Mouse (Mus musculus) midbrain, embryonic 10.5 days (tissue): ENCODE data around the gene Polr2a. TPM values are rescaled to one million over a fixed set of nuclear protein-coding genes. Genes with fewer than 3 reads are reported as not detected.

ENCODE experiments used
- DNase-seq: peaks from one replicate; pipeline ENCODE4 v3.0.0-alpha.2; 2017; ENCODE audit warnings: low spot score
- H3K27ac ChIP-seq: fragments of 300-500 bp; sonication (generic); replicated peaks from 2 replicates; pipeline ENCODE4 v1.5.1; 2016; ENCODE audit warnings: mild to moderate bottlenecking
- H3K27me3 ChIP-seq: fragments of 300-500 bp; sonication (generic); 2 replicates; pipeline ENCODE4 v1.6.1; 2016; ENCODE audit warnings: low read depth, mild to moderate bottlenecking; ENCODE audit not compliant: poor library complexity, severe bottlenecking
- H3K36me3 ChIP-seq: fragments of 300-500 bp; sonication (generic); 2 replicates; pipeline ENCODE4 v1.6.1; 2016; ENCODE audit warnings: mild to moderate bottlenecking, moderate library complexity
- H3K4me1 ChIP-seq: fragments of 300-500 bp; sonication (generic); 2 replicates; pipeline ENCODE4 v1.6.1; 2016
- H3K4me3 ChIP-seq: fragments of 300-500 bp; sonication (generic); 2 replicates; pipeline ENCODE4 v1.5.1; 2016; ENCODE audit warnings: mild to moderate bottlenecking, moderate library complexity
- H3K9me3 ChIP-seq: fragments of 300-500 bp; sonication (generic); replicated peaks from 2 replicates; pipeline ENCODE4 v1.6.1; 2016; ENCODE audit warnings: mild to moderate bottlenecking
- WGBS: fragments of 180-500 bp; shearing (Covaris S2); methylation state at CpG from one replicate; pipeline ENCODE4 v1.1.7; 2016; 5-methylcytosine and 5-hydroxymethylcytosine counted together
- polyA plus RNA-seq: library from polyadenylated mRNA; unstranded; fragments of >200 nt; fragmentation: Nextera tagmentation; extraction: Ambion mirVana; gene quantifications from 2 replicates; pipeline ENCODE4 v1.2.1, GENCODE M21; 2016

The Polr2a gene
- polyA plus RNA-seq, 1 experiment from 2014 or later = 25.6 TPM

DNA sequence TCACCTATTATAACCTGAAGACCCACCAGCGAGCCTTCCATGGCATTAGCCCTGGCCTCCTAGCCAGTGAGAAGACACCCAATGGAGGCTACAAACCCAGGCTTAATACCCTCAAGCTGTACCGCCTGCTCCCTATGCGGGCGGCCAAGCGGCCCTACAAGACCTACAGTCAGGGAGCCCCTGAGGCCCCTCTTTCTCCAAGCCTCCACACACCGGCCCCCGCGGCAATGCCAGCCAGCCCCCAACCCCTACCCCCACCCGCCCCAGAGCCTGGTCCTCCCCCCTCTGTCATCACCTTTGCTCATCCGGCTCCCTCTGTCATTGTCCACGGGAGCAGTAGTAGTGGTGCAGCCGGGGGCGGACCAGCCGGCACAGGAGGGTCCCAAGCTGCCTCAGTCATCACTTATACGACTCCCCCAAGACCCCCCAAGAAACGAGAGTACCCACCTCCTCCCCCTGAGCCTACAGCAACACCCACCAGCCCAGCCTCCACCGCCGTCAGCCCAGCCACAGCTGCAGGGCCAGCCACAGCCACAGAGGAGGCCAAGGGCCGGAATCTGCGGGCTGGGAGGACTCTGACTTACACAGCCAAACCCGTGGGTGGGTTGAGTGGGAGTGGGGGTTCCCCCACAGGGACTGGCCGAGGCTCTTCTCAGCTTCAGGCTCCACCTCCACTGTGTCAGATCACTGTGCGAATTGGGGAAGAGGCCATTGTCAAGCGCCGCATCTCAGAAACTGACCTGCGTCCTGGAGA is 19.2 kb upstream of the Polr2a start:
- Histone ChIP-seq H3K4me1 (peaks cover 23% of the 10 kb centered on the region), H3K4me3 (no peak overlapping the region), H3K9me3 (no peaks in the 10 kb centered on the region), H3K27me3 (peaks cover 57% of the 10 kb centered on the region), H3K36me3 (0 out of 2 replicates have a peak, but pooled peaks cover 2% of the 10 kb centered on the region), H3K27ac (no peak overlapping the region)
- WGBS = 69% methylated on average over 26 of the region's 26 CpGs
- no peak for DNase-seq

DNA sequence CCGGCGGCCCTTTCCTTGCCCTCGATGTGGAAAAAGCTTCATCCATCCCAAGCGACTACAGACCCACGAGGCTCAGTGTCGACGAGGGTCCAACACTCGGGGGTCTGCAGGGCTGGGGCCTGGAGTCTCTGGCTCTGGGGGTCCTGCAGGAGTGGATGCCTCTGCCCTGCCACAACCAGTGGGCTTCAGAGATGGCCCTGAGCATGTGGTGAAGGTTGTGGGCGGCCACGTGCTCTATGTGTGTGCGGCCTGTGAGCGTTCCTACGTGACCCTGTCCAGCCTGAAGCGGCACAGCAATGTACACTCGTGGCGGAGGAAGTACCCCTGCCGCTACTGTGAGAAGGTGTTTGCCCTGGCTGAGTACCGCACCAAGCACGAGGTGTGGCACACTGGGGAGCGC is 18.1 kb upstream of the Polr2a start:
- H3K36me3 ChIP-seq = 0 out of 2 replicates have a peak, but pooled peaks cover 2% of the 10 kb centered on the region
- DNase-seq = no peak
- H3K27me3 ChIP-seq = peaks cover 49% of the 10 kb centered on the region
- no peaks in the 10 kb centered on the region for H3K9me3 ChIP-seq
- 85% methylated on average over 20 of the region's 20 CpGs for WGBS
- H3K4me3 ChIP-seq = no peak overlapping the region
- 0 out of 2 replicates have a peak overlapping the region, but pooled peaks have one; percentile 9 for H3K27ac ChIP-seq
- peaks cover 23% of the 10 kb centered on the region for H3K4me1 ChIP-seq

DNA sequence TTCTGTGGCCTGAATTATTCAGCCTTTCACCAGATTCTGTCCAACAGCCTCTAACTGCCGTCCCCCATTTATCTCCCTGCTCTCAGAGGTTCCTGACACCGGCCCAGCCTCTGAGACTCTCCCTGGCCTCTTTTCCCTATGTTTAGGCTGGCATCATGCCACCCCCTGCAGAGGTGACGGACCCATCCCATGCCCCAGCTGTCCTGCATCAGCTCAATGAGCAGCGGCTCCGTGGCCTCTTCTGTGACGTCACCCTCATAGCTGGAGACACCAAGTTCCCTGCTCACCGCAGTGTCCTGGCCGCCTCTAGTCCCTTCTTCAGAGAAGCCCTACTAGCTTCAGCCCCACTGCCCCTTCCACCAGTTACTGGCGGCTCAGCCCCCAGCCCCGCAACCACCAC is 17.3 kb upstream of the Polr2a start:
- H3K4me3 ChIP-seq = no peak overlapping the region
- H3K4me1 ChIP-seq = peaks cover 23% of the 10 kb centered on the region
- H3K9me3 ChIP-seq = no peaks in the 10 kb centered on the region
- H3K36me3 ChIP-seq = 0 out of 2 replicates have a peak, but pooled peaks cover 2% of the 10 kb centered on the region
- H3K27ac ChIP-seq = peak overlapping the region; percentile 13; the same call in 1 of the 2 replicates
- 70% methylated on average over 10 of the region's 10 CpGs for WGBS
- no peak for DNase-seq
- peaks cover 49% of the 10 kb centered on the region for H3K27me3 ChIP-seq

DNA sequence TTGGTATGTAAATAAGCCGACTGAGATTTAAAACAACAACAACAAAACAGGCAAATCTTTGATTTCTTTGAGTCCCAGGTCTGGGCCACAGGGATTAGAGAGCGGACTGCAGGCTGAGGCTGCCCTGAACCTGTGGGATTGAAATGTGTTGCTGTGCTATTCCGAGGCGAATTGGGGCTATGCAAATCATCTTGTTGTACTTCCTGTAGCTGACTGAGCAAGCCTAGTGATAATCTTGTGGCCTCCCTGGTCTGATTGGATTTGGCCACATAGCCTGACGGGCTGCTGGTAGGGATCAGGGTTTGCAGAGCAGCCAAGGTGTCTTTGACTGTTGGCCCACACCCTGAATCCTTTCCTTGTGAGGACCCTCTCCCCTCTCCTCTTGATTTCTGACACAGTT is 16.5 kb upstream of the Polr2a start:
- Histone ChIP-seq H3K4me1 (peaks cover 23% of the 10 kb centered on the region), H3K27ac (no peak overlapping the region), H3K9me3 (no peaks in the 10 kb centered on the region), H3K4me3 (no peak overlapping the region), H3K27me3 (peaks cover 49% of the 10 kb centered on the region), H3K36me3 (0 out of 2 replicates have a peak, but pooled peaks cover 2% of the 10 kb centered on the region)
- WGBS = 58% methylated on average over 5 of the region's 5 CpGs
- DNase-seq = no peak

DNA sequence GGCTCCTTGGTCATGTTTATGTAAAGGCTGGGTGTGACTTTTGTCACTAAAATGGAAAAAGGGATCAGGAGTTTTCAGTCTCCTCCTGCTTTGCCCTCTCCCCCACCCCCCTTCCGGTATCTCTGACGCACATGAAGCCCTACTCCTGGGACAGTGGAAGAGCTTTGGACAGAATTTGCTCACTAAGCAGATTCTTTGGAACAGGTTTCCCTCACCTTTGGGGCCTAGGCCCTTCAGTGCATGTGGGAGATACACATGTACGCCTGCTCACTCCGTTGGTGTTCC is 9.1 kb upstream of the Polr2a start:
- H3K36me3 ChIP-seq = no peaks in the 10 kb centered on the region
- peaks cover 28% of the 10 kb centered on the region for H3K4me1 ChIP-seq
- H3K4me3 ChIP-seq = peak overlapping the region; percentile 89; the same call in 1 of the 2 replicates
- H3K27ac ChIP-seq = no peak overlapping the region
- WGBS = 71% methylated on average over 4 of the region's 4 CpGs
- no peak for DNase-seq
- H3K27me3 ChIP-seq = peaks cover 14% of the 10 kb centered on the region
- no peaks in the 10 kb centered on the region for H3K9me3 ChIP-seq

DNA sequence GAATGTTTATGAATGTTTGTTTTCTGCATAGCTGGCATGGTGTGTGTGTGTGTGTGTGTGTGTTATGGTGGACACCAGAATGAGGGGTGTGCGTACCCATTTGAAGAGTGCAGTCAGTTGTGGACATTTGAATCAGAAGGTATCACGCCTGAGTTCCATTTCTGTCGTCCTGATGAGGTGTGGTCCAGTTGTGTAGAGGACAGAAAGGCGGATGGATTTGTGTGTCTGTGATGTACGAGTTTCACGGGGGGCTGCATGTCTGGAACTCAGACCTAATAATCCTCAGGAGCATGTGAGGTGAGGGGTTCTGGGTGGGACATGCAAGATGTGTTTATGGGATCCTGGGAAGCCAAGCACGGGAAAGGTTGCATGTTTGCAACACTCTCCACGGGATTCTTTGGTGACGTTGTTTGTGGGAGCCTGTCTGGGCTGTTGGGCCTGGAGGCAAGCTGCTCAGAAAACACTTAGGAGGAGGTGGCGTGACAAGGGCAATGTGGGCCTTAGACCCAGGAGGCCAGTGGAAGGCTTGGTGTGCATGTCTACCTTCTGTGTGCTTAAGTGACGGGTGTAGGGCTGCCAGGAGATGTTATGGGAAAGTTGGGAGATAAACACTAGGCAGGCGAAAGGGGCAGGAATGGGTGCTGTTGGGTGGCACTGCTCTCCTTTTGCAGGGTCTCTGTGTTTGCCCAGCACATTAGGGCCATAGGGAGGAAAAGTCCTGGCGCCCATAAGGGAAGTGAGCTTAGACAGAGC is 8.6 kb upstream of the Polr2a start:
- no peak for DNase-seq
- peak overlapping the region; percentile 89 for H3K4me3 ChIP-seq
- 72% methylated on average over 13 of the region's 13 CpGs for WGBS
- no peak overlapping the region for H3K27ac ChIP-seq
- no peaks in the 10 kb centered on the region for H3K9me3 ChIP-seq
- no peaks in the 10 kb centered on the region for H3K36me3 ChIP-seq
- peaks cover 28% of the 10 kb centered on the region for H3K4me1 ChIP-seq
- H3K27me3 ChIP-seq = peaks cover 14% of the 10 kb centered on the region

DNA sequence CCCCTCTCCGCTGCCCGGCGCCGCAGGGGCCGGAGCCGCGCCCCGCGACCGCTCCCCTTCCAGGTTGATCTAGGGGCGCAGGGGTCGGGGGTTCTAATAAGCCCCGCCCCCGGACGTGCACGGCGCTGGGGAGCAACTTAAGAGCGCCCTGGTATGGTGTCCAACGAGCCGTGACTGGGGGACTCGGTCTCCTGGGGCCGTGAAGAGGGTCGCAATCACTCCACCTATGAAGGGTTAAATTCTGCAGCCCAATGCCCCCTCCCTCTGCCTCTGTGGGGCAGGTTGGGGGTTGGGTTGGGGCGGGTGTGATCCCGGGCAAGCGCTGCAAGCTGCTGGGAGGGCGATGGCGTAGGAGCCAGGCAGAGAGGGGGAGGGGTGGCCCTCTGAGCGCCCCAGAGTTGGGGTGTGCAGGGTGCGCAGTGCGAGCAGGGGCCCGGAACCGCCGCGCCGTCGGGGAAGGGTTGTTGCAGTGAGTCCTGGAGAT is 7.7 kb upstream of the Polr2a start:
- Histone ChIP-seq H3K27ac (peak overlapping the region; percentile 92), H3K9me3 (no peaks in the 10 kb centered on the region), H3K36me3 (no peaks in the 10 kb centered on the region), H3K4me1 (peaks cover 32% of the 10 kb centered on the region), H3K27me3 (peaks cover 14% of the 10 kb centered on the region), H3K4me3 (peak overlapping the region; percentile 89)
- peak; percentile 66 for DNase-seq
- WGBS = under 1% methylated on average over 37 of the region's 37 CpGs

DNA sequence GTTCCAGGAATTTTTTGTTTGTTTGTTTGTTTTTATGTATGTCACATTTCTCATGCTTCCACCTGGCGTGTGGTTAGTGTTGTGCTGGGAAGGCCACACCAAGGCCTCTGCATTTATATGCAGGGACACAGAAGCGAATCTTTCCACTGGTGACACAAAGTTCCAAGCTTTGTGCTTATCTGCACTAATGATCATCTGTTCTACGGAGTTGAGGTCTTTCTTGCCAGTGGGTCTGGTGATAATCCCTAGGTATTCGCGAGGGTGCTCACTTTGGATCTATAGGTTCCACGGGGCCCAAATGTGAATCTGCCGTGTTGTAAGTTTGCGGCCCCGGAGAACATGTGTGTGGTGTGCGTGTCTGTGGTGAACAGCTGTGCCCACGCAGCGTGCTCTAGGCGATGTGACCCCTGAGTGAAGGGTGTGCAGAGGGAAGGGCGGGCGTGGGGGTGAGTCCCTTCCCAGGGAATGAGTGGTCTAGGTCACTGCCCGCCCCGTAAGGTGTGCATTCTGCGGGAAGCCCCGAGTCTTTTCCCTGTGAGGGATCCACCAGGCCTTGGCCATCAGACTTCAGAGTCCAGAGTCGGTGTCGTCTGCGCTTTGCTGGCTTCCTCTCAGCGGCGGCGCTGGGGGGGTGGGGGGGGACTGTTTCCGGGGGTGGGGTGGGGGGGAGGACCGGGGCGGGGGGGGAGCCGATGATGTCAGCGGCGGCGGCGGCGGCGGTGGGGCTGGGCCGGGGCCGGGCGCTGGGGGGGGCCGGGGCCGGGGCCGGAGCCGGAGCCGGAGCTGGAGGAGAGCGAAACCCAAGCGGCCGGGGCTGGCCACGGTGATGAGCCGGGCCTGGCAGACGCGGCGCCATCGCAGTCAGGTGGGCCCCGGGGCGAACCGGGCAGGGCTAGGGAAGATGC is 7.0 kb upstream of the Polr2a start, which contains the start of gene Zbtb4:
Gene Zbtb4 (plus strand): TSS at position 692 of the 905 bp plus-strand sequence.
- H3K27me3 ChIP-seq = peaks cover 14% of the 10 kb centered on the region
- peak within 1 kb of the TSS; percentile 92 for H3K27ac ChIP-seq
- 22% methylated on average over 42 of the region's 55 CpGs for WGBS
- DNase-seq = peak; percentile 47
- H3K4me1 ChIP-seq = peaks cover 39% of the 10 kb centered on the region
- no peaks in the 10 kb centered on the region for H3K9me3 ChIP-seq
- peak within 1 kb of the TSS; percentile 89 for H3K4me3 ChIP-seq
- no peaks in the 10 kb centered on the region for H3K36me3 ChIP-seq

DNA sequence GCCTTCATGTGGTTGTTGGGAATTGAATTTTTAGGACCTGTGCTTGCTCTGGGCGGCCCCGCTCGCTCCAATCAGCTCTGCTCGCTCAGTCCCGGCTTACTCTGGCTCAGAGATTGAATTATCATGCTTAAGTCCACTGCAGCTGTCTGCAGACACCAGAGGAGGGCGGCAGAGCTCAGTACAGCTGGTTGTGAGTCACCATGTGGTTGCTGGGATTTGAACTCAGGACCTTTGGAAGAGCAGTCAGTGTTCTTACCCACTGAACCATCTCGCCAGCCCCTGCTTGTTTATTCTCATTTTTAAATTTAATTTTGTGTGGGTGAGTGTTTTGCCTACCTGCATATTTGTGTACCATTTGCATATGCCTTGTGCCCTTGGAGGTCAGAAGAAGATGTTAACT is 5.1 kb upstream of the Polr2a start:
- Histone ChIP-seq H3K27ac (no peak overlapping the region), H3K4me3 (no peak overlapping the region), H3K4me1 (peaks cover 53% of the 10 kb centered on the region), H3K36me3 (no peaks in the 10 kb centered on the region), H3K9me3 (no peaks in the 10 kb centered on the region), H3K27me3 (peaks cover 14% of the 10 kb centered on the region)
- no peak for DNase-seq
- WGBS = 72% methylated on average over 7 of the region's 7 CpGs

DNA sequence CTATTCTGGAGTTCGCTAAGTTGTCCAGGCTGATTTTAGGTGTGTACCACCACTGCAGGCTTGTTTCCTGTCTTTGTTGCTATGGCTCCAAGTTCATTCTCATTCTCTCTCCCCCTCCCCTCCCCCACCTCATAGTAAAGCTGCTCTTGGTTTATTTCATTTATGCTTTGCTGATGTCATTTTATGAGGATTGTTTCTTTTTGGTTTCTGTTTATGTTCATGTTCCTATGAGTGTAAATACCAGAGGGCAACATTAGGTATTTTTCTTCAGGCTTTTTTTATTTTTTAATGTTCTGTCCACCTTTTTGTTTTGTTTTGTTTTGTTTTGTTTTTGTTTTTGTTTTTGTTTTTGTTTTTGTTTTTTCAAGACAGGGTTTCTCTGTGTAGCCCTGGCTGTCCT is 3.4 kb upstream of the Polr2a start, which contains the start of gene Slc35g3:
Gene Slc35g3 (minus strand): TSS at position 101 of the 400 bp plus-strand sequence.
- Histone ChIP-seq H3K4me1 (peaks cover 54% of the 10 kb centered on the region), H3K9me3 (no peaks in the 10 kb centered on the region), H3K36me3 (no peaks in the 10 kb centered on the region), H3K4me3 (peak within 1 kb of the TSS; percentile 21; the same call in 1 of the 2 replicates), H3K27me3 (peaks cover under 1% of the 10 kb centered on the region; the same call in 1 of the 2 replicates), H3K27ac (peak within 1 kb of the TSS; percentile 97)
- no peak for DNase-seq
- WGBS = 86% methylated on average over 1 of the region's 1 CpGs

DNA sequence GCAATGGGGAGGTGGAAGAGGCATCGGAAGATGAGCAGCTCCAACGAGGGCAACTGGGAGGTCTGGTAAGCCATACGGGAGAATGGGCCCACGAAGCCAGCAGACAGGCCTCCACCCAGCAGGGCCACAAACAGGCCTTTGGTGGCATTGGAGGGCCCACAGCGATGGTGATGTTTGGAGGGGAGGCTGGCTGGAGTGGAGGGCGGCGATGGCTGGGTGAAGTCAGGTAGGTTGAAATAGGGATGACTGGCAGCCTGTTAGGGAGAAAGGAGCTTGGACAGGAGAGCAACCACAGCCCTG is 2.4 kb upstream of the Polr2a start:
- peak overlapping the region; percentile 21; the same call in 1 of the 2 replicates for H3K4me3 ChIP-seq
- DNase-seq = no peak
- H3K27me3 ChIP-seq = no peaks in the 10 kb centered on the region
- no peaks in the 10 kb centered on the region for H3K36me3 ChIP-seq
- H3K9me3 ChIP-seq = no peaks in the 10 kb centered on the region
- peaks cover 54% of the 10 kb centered on the region for H3K4me1 ChIP-seq
- H3K27ac ChIP-seq = peak overlapping the region; percentile 97
- 92% methylated on average over 7 of the region's 7 CpGs for WGBS
